Mouse (Mus musculus) spleen, adult 2 months (tissue): ENCODE measurements around the gene Trabd2b.

Experiments
- CTCF ChIP-seq: fragments of 200-500 bp; IDR thresholded peaks from 2 replicates; pipeline ENCODE4 v1.5.1; 2011; ENCODE audit warnings: mild to moderate bottlenecking, inconsistent platforms; ENCODE audit not compliant: insufficient read depth, insufficient read length, insufficient replicate concordance; ENCODE audit errors: extremely low read depth
- POLR2A ChIP-seq: fragments of 200-500 bp; IDR thresholded peaks from 2 replicates; pipeline ENCODE4 v1.6.1; 2011; ENCODE audit warnings: low read depth, low read length, inconsistent platforms

- TF ChIP-seq CTCF (no peak), POLR2A (no peak)
Measured at GRCm38 (mm10) chr4:114509601-114510000, 103.1 kb downstream of the Trabd2b start.
